Mouse (Mus musculus): ENCODE measurements at regions not wholly inside any gene's neighbourhood (a gene's known extent, or its start where the extent isn't known, plus 50 kb on each side); places are given as distances from the start of the nearest gene placed in this dataset.
"Not testable (repeated sequence)": the region's sequence is repeated elsewhere in the genome, so short reads cannot be mapped to it uniquely, and the experiment has no call there.

- DNase-seq = no peak
Measured at GRCm38 (mm10) chr17:4024384-4024783, 328.3 kb upstream of the Nox3 start.

GRCm38 (mm10) chr17:4029202-4029601 lies 333.1 kb upstream of the Nox3 start:
- no peak for DNase-seq

- no peak for DNase-seq
Measured at GRCm38 (mm10) chr17:4034816-4035360, 338.8 kb upstream of the Nox3 start.

- no peak for DNase-seq
Measured at GRCm38 (mm10) chr17:4040104-4040664, 344.1 kb upstream of the Nox3 start.

GRCm38 (mm10) chr17:4060186-4060585 lies 364.1 kb upstream of the Nox3 start:
- DNase-seq = not testable (repeated sequence)

- no peak for DNase-seq
Measured at GRCm38 (mm10) chr17:4073381-4073780, 377.3 kb upstream of the Nox3 start.

- DNase-seq = no peak
Measured at GRCm38 (mm10) chr17:4080564-4080963, 384.5 kb upstream of the Nox3 start.

- no peak for DNase-seq
Measured at GRCm38 (mm10) chr17:4094621-4095020, 398.6 kb upstream of the Nox3 start.

GRCm38 (mm10) chr17:4103321-4103720 lies 407.3 kb upstream of the Nox3 start:
- no peak for DNase-seq

- no peak for DNase-seq
Measured at GRCm38 (mm10) chr17:4109263-4109662, 413.2 kb upstream of the Nox3 start.

- no peak for DNase-seq
Measured at GRCm38 (mm10) chr17:4113021-4113420, 417.0 kb upstream of the Nox3 start.

- no peak for DNase-seq
Measured at GRCm38 (mm10) chr17:4116476-4116875, 420.4 kb upstream of the Nox3 start.

GRCm38 (mm10) chr17:4133678-4134077 lies 437.6 kb upstream of the Nox3 start:
- DNase-seq = no peak

- no peak for DNase-seq
Measured at GRCm38 (mm10) chr17:4163502-4163901, 467.4 kb upstream of the Nox3 start.

GRCm38 (mm10) chr17:4173951-4174361 lies 477.9 kb upstream of the Nox3 start:
- DNase-seq = no peak

GRCm38 (mm10) chr17:4175006-4175405 lies 478.9 kb upstream of the Nox3 start:
- DNase-seq = no peak

GRCm38 (mm10) chr17:4176524-4176923 lies 480.5 kb upstream of the Nox3 start:
- no peak for DNase-seq

- DNase-seq = no peak
Measured at GRCm38 (mm10) chr17:4177485-4178150, 481.6 kb upstream of the Nox3 start.

- no peak for DNase-seq
Measured at GRCm38 (mm10) chr17:4179271-4179670, 483.2 kb upstream of the Nox3 start.

- DNase-seq = no peak
Measured at GRCm38 (mm10) chr17:4182106-4182505, 486.0 kb upstream of the Nox3 start.

GRCm38 (mm10) chr17:4186802-4187201 lies 490.7 kb upstream of the Nox3 start:
- DNase-seq = no peak

- DNase-seq = no peak
Measured at GRCm38 (mm10) chr17:4187606-4188005, 491.5 kb upstream of the Nox3 start.

GRCm38 (mm10) chr17:4196793-4197448 lies 500.9 kb upstream of the Nox3 start:
- no peak for DNase-seq

- no peak for DNase-seq
Measured at GRCm38 (mm10) chr17:4198001-4198400, 501.9 kb upstream of the Nox3 start.
